Mouse (Mus musculus): ENCODE data around the gene Zp1.

GRCm38 (mm10) chr19:10905728-10906000 is 14.8 kb downstream of the Zp1 start:
- TF ChIP-seq MYOD1 (IDR thresholded peaks at IDR 0.05; ENCODE audit: control insufficient read depth in 1 of 3, insufficient read length in 2 of 3, low read depth in 2 of 3): no peak
- TF ChIP-seq POLR2A (IDR thresholded peaks at IDR 0.05; ENCODE audit: insufficient read length, low read depth): no peak
- TF ChIP-seq CEBPB (IDR thresholded peaks at IDR 0.05; ENCODE audit: insufficient read depth, poor library complexity, severe bottlenecking): no peak
- no peak for TF ChIP-seq TCF3 (IDR thresholded peaks at IDR 0.05; ENCODE audit: insufficient read length, low read depth)
- TF ChIP-seq MYOG (IDR thresholded peaks at IDR 0.05; ENCODE audit: control insufficient read depth in 1 of 3, insufficient read depth in 1 of 3, insufficient read length in 2 of 3, low read depth in 2 of 3): no peak
- TF ChIP-seq E2F4 (IDR thresholded peaks at IDR 0.05; ENCODE audit: insufficient read depth): no peak
- no peak for TF ChIP-seq TCF12 (IDR thresholded peaks at IDR 0.05; ENCODE audit: insufficient read depth, poor library complexity, severe bottlenecking)

All from myocyte (in vitro differentiated cells).